Mouse (Mus musculus) spleen, embryonic (tissue): ENCODE data around the gene Fam168a.
"Not testable (repeated sequence)": the region's sequence is repeated elsewhere in the genome, so short reads cannot be mapped to it uniquely, and the experiment has no call there.

Experiments
- CTCF ChIA-PET: fragments of 350-600 bp; sonication (Branson Sonifier 250); formaldehyde crosslinking; loops from one replicate; lab custom pipeline; 2022; lab: Charles Lee

Gene Fam168a

GRCm38 (mm10) chr7:100837701-100838100 lies 131.3 kb downstream of the Fam168a start:
- CTCF ChIA-PET, result interaction anchor here (0.6 kb wide), 1 partner anchor 11 kb away, joined by 3 read pairs; no protein-coding TSS in a partner anchor

DNA sequence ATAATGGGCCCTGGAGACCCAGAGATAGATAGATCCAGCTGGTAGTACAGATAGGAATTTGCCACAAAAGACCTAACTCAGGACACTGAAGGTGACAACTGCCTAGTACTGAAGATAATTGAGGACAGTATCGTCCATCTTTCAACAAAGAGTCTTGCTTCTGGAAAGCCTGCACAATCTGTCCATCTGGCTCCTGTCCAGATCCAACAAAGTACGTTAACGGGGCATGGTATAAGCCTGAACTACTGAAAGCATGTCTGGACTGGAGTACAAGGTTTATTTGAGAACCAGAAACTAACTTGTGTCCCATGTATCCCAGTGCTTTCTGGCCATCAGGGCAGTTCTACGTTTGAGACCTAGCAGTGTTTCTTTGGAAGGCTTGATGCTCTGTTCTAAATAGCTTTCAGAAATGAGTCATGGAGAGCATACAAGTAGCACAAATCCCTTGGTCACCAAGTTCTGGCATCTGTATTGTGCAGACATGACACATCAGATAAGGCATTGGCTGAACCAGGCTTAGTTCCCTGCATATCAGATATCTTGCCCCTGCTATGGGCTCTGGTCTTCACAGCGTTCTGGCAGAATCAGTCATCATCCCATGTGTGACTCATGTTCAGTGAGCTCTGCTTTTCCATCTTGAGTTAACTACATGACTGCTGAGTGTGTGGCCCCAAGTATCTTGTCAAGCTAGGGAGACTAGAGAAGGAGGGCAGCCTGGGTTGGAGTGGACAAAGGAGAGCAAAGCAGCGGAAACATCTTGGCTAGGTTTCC lies 133.4 kb downstream of the Fam168a start:
- CTCF ChIA-PET, result no interaction called here

- CTCF ChIA-PET, result no interaction called here
Measured at GRCm38 (mm10) chr7:100840906-100841305, 134.5 kb downstream of the Fam168a start.

GRCm38 (mm10) chr7:100841608-100842007 lies 135.2 kb downstream of the Fam168a start:
- CTCF ChIA-PET, result no interaction called here

GRCm38 (mm10) chr7:100842175-100842574 lies 135.7 kb downstream of the Fam168a start:
- CTCF ChIA-PET, result no interaction called here

GRCm38 (mm10) chr7:100843866-100844265 lies 137.4 kb downstream of the Fam168a start:
- CTCF ChIA-PET, result interaction anchor here (1.0 kb wide), 1 partner anchor 532 kb away, joined by 5 read pairs; no protein-coding TSS in a partner anchor

DNA sequence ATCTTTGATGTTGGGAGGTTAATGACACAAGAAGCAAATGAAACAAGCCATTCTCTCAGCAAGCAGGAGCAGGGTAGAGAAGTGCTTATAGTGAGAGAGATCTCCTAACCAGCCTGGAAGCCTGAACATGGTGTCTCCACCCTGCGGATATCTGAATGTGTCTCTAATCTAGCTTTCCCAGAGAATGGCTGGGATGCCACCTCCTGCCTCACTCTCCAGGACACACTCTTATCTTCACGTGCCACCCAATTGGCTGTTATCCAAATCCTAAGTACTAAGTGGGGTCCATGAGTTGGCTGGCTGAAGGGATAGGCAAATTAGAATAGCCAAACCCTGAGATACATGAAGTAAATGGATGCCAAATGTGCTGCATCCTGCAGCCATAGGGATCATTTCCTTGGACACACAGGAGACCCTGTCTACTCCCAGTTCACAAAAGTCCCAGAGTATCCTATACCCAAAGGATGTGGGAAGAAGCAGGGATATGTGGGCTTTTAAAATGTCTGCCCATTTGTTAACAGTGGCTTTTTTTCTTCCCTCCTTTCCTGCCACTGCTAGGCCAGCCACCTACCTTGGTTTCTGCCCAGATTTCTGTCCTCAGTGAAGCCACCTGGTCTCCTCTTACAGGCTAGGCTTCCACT lies 138.1 kb downstream of the Fam168a start:
- CTCF ChIA-PET, result interaction anchor here (1.0 kb wide), 1 partner anchor 532 kb away, joined by 5 read pairs; no protein-coding TSS in a partner anchor

GRCm38 (mm10) chr7:100845026-100845400 lies 138.6 kb downstream of the Fam168a start:
- CTCF ChIA-PET, result interaction anchor here (0.5 to 0.9 kb wide), 2 partner anchors 9 to 361 kb away, joined by 4 to 5 read pairs; no protein-coding TSS in a partner anchor

GRCm38 (mm10) chr7:100845412-100845811 lies 139.0 kb downstream of the Fam168a start:
- CTCF ChIA-PET, result interaction anchor here (0.5 to 0.9 kb wide), 2 partner anchors 9 to 362 kb away, joined by 4 to 5 read pairs; no protein-coding TSS in a partner anchor

- CTCF ChIA-PET, result not testable (repeated sequence)
Measured at GRCm38 (mm10) chr7:100846033-100846432, 139.6 kb downstream of the Fam168a start.

DNA sequence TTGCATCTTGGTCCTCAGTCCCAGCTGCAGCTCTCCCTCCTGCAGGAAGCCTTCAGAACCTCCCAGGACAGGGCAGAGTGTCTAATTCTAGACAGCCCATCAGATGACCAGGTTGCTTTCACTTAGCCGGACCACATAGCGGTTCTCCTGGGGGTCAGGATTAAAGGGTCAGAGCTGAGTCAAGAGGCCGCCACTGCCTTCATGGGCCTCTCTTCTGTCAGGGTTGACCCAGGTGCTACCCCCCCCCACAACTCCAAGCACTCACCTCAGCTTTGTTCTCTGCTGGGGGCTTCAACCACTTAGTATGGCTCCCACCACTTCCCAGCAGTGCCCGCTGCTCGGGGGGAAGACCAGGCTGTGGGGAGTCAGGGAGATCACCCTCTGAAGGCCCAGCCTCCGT lies 140.7 kb downstream of the Fam168a start:
- CTCF ChIA-PET, result interaction anchor here (0.6 to 3.6 kb wide), 3 partner anchors 21 to 66 kb away, joined by 3 to 16 read pairs (median 13); no protein-coding TSS in a partner anchor

DNA sequence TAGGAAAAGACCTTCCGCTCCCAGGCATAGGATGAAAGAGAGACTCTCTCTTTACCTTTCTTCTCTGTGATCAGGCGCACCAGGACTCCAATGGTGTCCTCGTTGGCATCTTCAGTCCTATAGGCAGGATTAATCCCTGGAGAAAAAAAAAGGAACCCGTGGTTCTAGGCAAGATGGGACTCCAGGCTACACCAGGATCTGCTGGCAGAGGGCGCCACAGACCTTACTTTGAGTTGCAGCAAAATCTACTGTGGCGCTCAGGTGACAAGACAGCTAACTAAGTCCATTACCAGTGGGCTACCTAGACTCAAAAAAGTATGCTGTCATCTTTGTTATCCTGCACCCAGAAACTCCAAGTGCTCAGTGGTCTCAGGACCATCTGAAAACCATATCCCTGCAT lies 142.3 kb downstream of the Fam168a start:
- CTCF ChIA-PET, result interaction anchor here (0.5 to 3.6 kb wide), 11 partner anchors 10 to 1127 kb away, joined by 3 to 15 read pairs (median 4); partner anchors contain the start of gene Relt

GRCm38 (mm10) chr7:100849508-100849907 lies 143.1 kb downstream of the Fam168a start:
- CTCF ChIA-PET, result interaction anchor here (0.6 to 3.6 kb wide), 8 partner anchors 11 to 84 kb away, joined by 3 to 15 read pairs (median 6); no protein-coding TSS in a partner anchor

- CTCF ChIA-PET, result no interaction called here
Measured at GRCm38 (mm10) chr7:100851481-100852356, 145.3 kb downstream of the Fam168a start.

DNA sequence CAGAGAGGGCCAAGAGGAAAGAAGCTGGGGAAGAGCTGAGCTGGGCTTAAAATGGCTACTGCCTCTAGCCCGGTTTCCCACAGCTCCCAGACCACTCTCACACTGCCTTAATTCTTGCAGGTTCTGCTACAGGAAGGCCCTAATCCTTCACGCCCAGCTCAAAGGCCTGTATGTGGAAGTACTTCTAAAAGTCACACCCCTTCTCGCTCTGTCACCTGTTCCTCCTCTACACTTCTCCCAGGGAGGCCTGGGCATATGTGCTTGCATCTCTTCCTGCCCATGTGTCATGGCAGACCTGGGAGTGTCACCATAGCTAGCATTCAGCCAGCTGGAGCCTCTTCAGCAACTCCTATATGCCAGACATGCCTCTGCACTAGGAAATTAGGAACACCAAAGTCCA lies 147.0 kb downstream of the Fam168a start:
- CTCF ChIA-PET, result interaction anchor here (1.0 kb wide), 1 partner anchor 10 kb away, joined by 3 read pairs; the partner anchor contains the start of gene Relt

DNA sequence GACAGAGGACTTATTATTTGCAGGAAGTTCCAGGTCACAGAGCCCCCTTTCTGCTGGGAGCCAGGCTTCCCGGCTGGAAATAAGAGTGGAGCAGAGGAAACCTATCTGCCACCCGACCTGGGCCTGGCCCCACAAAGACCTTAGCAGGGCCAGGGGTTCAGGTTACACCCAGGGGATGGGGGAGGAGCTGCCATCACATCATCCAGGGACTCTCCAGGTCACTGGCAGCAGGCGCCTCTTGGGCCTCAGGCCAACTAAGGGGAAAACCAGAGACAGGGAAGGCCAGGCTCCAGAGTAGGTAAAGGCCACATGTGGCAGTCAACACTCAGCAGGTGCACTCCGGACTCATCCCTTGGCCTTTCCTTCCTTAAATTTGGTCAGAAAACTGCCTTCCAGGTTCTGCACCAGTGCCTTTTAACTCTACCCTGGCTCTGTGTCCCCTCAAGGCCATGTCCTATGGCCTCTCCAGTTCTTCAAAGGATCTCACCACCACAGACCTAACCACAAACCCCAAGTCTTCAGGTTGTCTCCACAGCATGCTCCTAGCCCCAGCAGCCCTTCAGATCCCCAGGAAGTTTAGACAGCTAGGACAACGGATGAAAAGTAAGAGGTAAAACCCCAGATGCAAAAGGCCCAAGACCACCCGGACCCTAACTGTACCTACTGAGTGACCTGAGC lies 147.8 kb downstream of the Fam168a start:
- CTCF ChIA-PET, result interaction anchor here (1.2 kb wide), 1 partner anchor 9 kb away, joined by 4 read pairs; no protein-coding TSS in a partner anchor

GRCm38 (mm10) chr7:100854861-100855260 lies 148.4 kb downstream of the Fam168a start:
- CTCF ChIA-PET, result interaction anchor here (0.6 to 1.9 kb wide), 4 partner anchors 10 to 76 kb away, joined by 4 to 7 read pairs (median 4); no protein-coding TSS in a partner anchor

- CTCF ChIA-PET, result interaction anchor here (0.6 to 1.9 kb wide), 3 partner anchors 13 to 76 kb away, joined by 4 to 7 read pairs (median 4); no protein-coding TSS in a partner anchor
Measured at GRCm38 (mm10) chr7:100855300-100855699, 148.9 kb downstream of the Fam168a start.

- CTCF ChIA-PET, result interaction anchor here (0.6 to 1.9 kb wide), 3 partner anchors 12 to 75 kb away, joined by 4 to 7 read pairs (median 4); no protein-coding TSS in a partner anchor
Measured at GRCm38 (mm10) chr7:100855795-100856573, 149.5 kb downstream of the Fam168a start.
